Mouse (Mus musculus): ENCODE data around the gene Pak7.

GRCm38 (mm10) chr2:136095978-136096377 is 291.8 kb downstream of the Pak7 start:
- TF ChIP-seq CTCF (conservative IDR thresholded peaks at IDR 0.05; ENCODE audit: low read length) (no peak), NANOG (IDR thresholded peaks at IDR 0.05; ENCODE audit: borderline replicate concordance, low read length) (no peak), POU5F1 (IDR thresholded peaks at IDR 0.05; ENCODE audit: borderline replicate concordance, low read length) (no peak)

Measured in E14TG2a.4 (cell line).